Mouse (Mus musculus): ENCODE measurements at regions not wholly inside any gene's neighbourhood (a gene's known extent, or its start where the extent isn't known, plus 50 kb on each side); places are given as distances from the start of the nearest gene placed in this dataset.
A peak's percentile ranks its signal among the peaks of the same experiment; 100 is the strongest.
"Not testable (repeated sequence)": the region's sequence is repeated elsewhere in the genome, so short reads cannot be mapped to it uniquely, and the experiment has no call there.

GRCm38 (mm10) chr1:145139267-145139651, 364.0 kb upstream of the Rgs18 start:
- no peak for DNase-seq

GRCm38 (mm10) chr1:145138452-145139266, 363.4 kb upstream of the Rgs18 start:
- peak; percentile 3 to 20 for DNase-seq

GRCm38 (mm10) chr1:145131020-145131419, 355.8 kb upstream of the Rgs18 start:
- DNase-seq, result no peak

- no peak for DNase-seq
These were observed 337.9 kb upstream of the Rgs18 start for GRCm38 (mm10) chr1:145113171-145113570.

GRCm38 (mm10) chr1:145106771-145107170, 331.5 kb upstream of the Rgs18 start:
- DNase-seq, result not testable (repeated sequence)

- no peak for DNase-seq
These were observed 290.1 kb upstream of the Rgs18 start for GRCm38 (mm10) chr1:145065255-145065854.

- DNase-seq, result no peak
These were observed 289.1 kb upstream of the Rgs18 start for GRCm38 (mm10) chr1:145064384-145064783.

GRCm38 (mm10) chr1:145015623-145016022, 240.4 kb upstream of the Rgs18 start:
- DNase-seq, result no peak

GRCm38 (mm10) chr1:145010833-145011232, 235.6 kb upstream of the Rgs18 start:
- no peak for DNase-seq

- DNase-seq, result no peak
These were observed 202.9 kb upstream of the Rgs18 start for GRCm38 (mm10) chr1:144978167-144978566.

GRCm38 (mm10) chr1:144965736-144966135, 190.5 kb upstream of the Rgs18 start:
- DNase-seq, result no peak

- no peak for DNase-seq
These were observed 163.8 kb upstream of the Rgs18 start for GRCm38 (mm10) chr1:144939006-144939405.

- DNase-seq, result no peak
These were observed 150.9 kb upstream of the Rgs18 start for GRCm38 (mm10) chr1:144926136-144926535.

- DNase-seq, result no peak
These were observed 141.3 kb upstream of the Rgs18 start for GRCm38 (mm10) chr1:144916568-144916967.

GRCm38 (mm10) chr1:144902987-144903386, 127.8 kb upstream of the Rgs18 start:
- DNase-seq, result peak in 1 of 2 experiments; percentile 2

GRCm38 (mm10) chr1:144883633-144884032, 108.4 kb upstream of the Rgs18 start:
- no peak for DNase-seq

- DNase-seq, result no peak
These were observed 86.9 kb upstream of the Rgs18 start for GRCm38 (mm10) chr1:144862133-144862532.
